ENCODE assay signal across 11 mouse cellular contexts in genomic region chr16:90042874-90043273, GRCm38 (mm10).
A peak's percentile ranks its signal among the peaks of the same experiment; 100 is the strongest.
DNase-seq lines count a peak whose midpoint lies in the region; ATAC-seq lines count a peak whose summit lies in the region.
"Had no signal": no experiment of that assay in that cellular context is flagged by ENCODE, and none has a peak within 500 bp of the region (broad histone marks: within the 10 kb centered on the region; RNA-seq: fewer than 3 reads in every experiment).

No protein-coding gene starts in this region.

- H3K9me3 ChIP-seq in embryonic facial prominence, embryonic 10.5 days: no peaks in the 10 kb centered on the region

- WGBS in embryonic facial prominence, embryonic 10.5 days: 94% methylated on average over 10 of the region's 10 CpGs

- DNase-seq in heart, adult 8-10 months (ENCODE audit: low spot score): peak; percentile 14
- DNase-seq in heart, postnatal 36 days: no peak
- DNase-seq in right cerebral cortex, adult 2 months (ENCODE audit: low spot score in 2 of 2): peak; percentile 39 to 42
- no peak for DNase-seq in right cerebral cortex, postnatal 36 days (ENCODE audit: low spot score in 2 of 2)
- peak; percentile 20 to 40 for DNase-seq in layer of hippocampus, postnatal 14 days (ENCODE audit: low spot score in 2 of 2)
- no peak for DNase-seq in embryonic facial prominence, embryonic 10.5 days (ENCODE audit: low spot score)
- DNase-seq in adrenal gland, postnatal 25 days: no peak
- DNase-seq: cerebellum, postnatal 10 days; gastrocnemius, postnatal 14 days had no signal

- H3K27ac ChIP-seq in embryonic facial prominence, embryonic 10.5 days (replicated peaks): no peak overlapping the region

- no peak overlapping the region for H3K4me3 ChIP-seq in embryonic facial prominence, embryonic 10.5 days

- no peaks in the 10 kb centered on the region for H3K27me3 ChIP-seq in embryonic facial prominence, embryonic 10.5 days (replicated peaks; ENCODE audit: low read depth, poor library complexity, severe bottlenecking)

- intact Hi-C loops in heart, postnatal 36 days (cut with DNase I): no loop called here

- ATAC-seq in neutrophil, adult 5-6 weeks (ENCODE audit: extremely low read depth, insufficient number of reproducible peaks, low FRiP score, poor library complexity, severe bottlenecking): peak; percentile 15; the same call in 1 of the 2 replicates
- ATAC-seq: midbrain, embryonic 16.5 days had no signal

- no peaks in the 10 kb centered on the region; the same call in 1 of the 2 replicates for H3K36me3 ChIP-seq in embryonic facial prominence, embryonic 10.5 days (replicated peaks)

- peaks cover 3% of the 10 kb centered on the region; the same call in 1 of the 2 replicates for H3K4me1 ChIP-seq in embryonic facial prominence, embryonic 10.5 days

Comparison
In these comparisons a context has a peak if more than half of its experiments do, and no peak if none do; other contexts are left out.
1. DNase-seq: peak in heart, adult 8-10 months (single experiment), right cerebral cortex, adult 2 months (2 of 2) and layer of hippocampus, postnatal 14 days (2 of 2); none in heart, postnatal 36 days (0 of 2), right cerebral cortex, postnatal 36 days (0 of 2), embryonic facial prominence, embryonic 10.5 days (single experiment) and adrenal gland, postnatal 25 days (single experiment).